Mouse (Mus musculus) hindbrain, embryonic 11.5 days (tissue): ENCODE data around the gene Ndufa10. TPM values are rescaled to one million over a fixed set of nuclear protein-coding genes. Genes with fewer than 3 reads are reported as not detected.

Experiments
- ATAC-seq: fragments of 200-750 bp; cut with Nextera tagmentation; 2 replicates; pipeline ENCODE4 v1.8.0; 2017; ENCODE audit warnings: mild to moderate bottlenecking, moderate TSS enrichment, moderate library complexity; ENCODE audit not compliant: low FRiP score
- DNase-seq: peaks from one replicate; pipeline ENCODE4 v3.0.0-alpha.2; 2015; ENCODE audit warnings: low spot score
- H3K27ac ChIP-seq: fragments of 300-500 bp; sonication (generic); 2 replicates; pipeline ENCODE4 v1.5.1; 2014; ENCODE audit warnings: mild to moderate bottlenecking, low read depth, low read length
- H3K27me3 ChIP-seq: fragments of 300-500 bp; sonication (generic); 2 replicates; pipeline ENCODE4 v1.6.1; 2014; ENCODE audit warnings: mild to moderate bottlenecking, low read length, moderate library complexity, mixed read lengths; ENCODE audit not compliant: control insufficient read depth, insufficient read depth
- H3K36me3 ChIP-seq: fragments of 300-500 bp; sonication (generic); 2 replicates; pipeline ENCODE4 v1.6.1; 2014; ENCODE audit warnings: mild to moderate bottlenecking, low read length, moderate library complexity, mixed read lengths; ENCODE audit not compliant: control insufficient read depth, insufficient read depth
- H3K4me1 ChIP-seq: fragments of 300-500 bp; sonication (generic); replicated peaks from 2 replicates; pipeline ENCODE4 v1.6.1; 2014; ENCODE audit warnings: low read length, mixed read lengths; ENCODE audit not compliant: control insufficient read depth, insufficient read depth
- H3K4me2 ChIP-seq: fragments of 300-500 bp; sonication (generic); replicated peaks from 2 replicates; pipeline ENCODE4 v1.6.1; 2014; ENCODE audit warnings: mild to moderate bottlenecking, low read depth, low read length
- H3K4me3 ChIP-seq: fragments of 300-500 bp; sonication (generic); 2 replicates; pipeline ENCODE4 v1.5.1; 2014; ENCODE audit warnings: low read depth, low read length
- H3K9ac ChIP-seq: fragments of 300-500 bp; sonication (generic); 2 replicates; pipeline ENCODE4 v1.6.1; 2014; ENCODE audit warnings: low read depth, low read length
- H3K9me3 ChIP-seq: fragments of 300-500 bp; sonication (generic); 2 replicates; pipeline ENCODE4 v1.6.1; 2016; ENCODE audit warnings: low read length; ENCODE audit not compliant: control insufficient read depth
- WGBS: fragments of 180-500 bp; shearing (Covaris S2); extraction: QIAGEN DNeasy Blood & Tissue Kit; methylation state at CpG from one replicate; pipeline ENCODE4 v1.1.7; 2014; 5-methylcytosine and 5-hydroxymethylcytosine counted together
- polyA plus RNA-seq: library from polyadenylated mRNA; unstranded; fragments of >200 nt; fragmentation: Nextera tagmentation; extraction: Ambion mirVana; gene quantifications from 2 replicates; pipeline ENCODE4 v1.2.1, GENCODE M21; 2014

Ndufa10 gene
- polyA plus RNA-seq, 1 experiment from 2014 or later, result 287 TPM

DNA sequence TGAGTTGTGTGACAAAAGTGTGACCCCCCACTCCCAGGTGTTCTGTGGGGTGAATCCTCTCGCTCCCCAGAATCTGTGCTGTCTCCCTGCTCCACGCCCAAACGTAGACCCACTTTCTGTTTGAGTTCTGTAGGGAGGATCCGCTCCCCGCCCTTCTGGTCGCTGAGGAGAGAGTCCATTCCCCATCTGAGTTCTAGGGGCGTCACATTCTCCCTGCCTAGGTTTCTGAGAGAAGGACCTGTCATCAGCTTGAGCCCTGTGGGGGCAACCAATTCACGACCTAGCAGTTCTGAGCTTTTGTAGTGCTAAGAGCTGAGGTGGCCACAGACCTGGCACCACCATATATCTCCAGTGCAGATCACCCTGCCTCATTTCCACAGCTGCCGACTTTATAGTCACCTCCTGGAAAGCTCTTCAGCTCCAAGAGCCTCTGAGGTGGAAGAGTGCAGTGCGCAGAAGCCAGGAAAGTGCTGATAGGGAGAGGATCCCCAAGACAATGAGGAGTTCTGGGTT, 462 bp upstream of the Ndufa10 start:
- no peaks in the 10 kb centered on the region for H3K27me3 ChIP-seq
- 0 out of 2 replicates have a peak, but pooled peaks cover 2% of the 10 kb centered on the region for H3K4me1 ChIP-seq
- DNase-seq, result no peak
- H3K9me3 ChIP-seq, result no peaks in the 10 kb centered on the region
- ATAC-seq, result no peak; the same call in none of the 2 replicates
- peak overlapping the region; percentile 64 for H3K9ac ChIP-seq
- H3K36me3 ChIP-seq, result 0 out of 2 replicates have a peak, but pooled peaks cover 4% of the 10 kb centered on the region
- 5% methylated on average over 10 of the region's 10 CpGs for WGBS
- peak overlapping the region; percentile 85 for H3K4me2 ChIP-seq
- peak overlapping the region; percentile 92 for H3K4me3 ChIP-seq
- H3K27ac ChIP-seq, result no peak overlapping the region

DNA sequence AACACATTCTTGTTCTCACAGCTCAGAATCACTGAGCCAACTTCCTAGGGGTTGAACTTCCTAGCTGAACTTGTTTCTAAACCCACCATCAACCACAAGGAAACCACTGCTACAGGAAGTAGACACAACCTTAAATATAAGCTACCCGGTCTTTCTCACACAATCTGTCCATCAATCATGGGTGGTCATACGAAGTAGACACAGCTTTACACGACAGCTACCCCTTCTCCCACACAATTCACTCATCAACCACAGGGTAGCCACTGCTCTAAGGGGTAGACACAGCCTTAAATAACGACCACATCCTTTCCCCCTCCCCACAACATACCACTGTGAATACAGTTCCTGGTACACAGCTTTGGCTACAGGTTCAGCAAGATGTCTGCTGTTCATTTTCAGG, 4.8 kb downstream of the Ndufa10 start:
- Histone ChIP-seq H3K9me3 (no peaks in the 10 kb centered on the region), H3K27me3 (no peaks in the 10 kb centered on the region), H3K4me1 (no peaks in the 10 kb centered on the region), H3K4me2 (no peak overlapping the region), H3K27ac (no peak overlapping the region), H3K36me3 (peaks cover 10% of the 10 kb centered on the region; the same call in 1 of the 2 replicates), H3K4me3 (no peak overlapping the region), H3K9ac (no peak overlapping the region)
- ATAC-seq (no peak), DNase-seq (no peak)
- WGBS, result 92% methylated on average over 4 of the region's 4 CpGs

DNA sequence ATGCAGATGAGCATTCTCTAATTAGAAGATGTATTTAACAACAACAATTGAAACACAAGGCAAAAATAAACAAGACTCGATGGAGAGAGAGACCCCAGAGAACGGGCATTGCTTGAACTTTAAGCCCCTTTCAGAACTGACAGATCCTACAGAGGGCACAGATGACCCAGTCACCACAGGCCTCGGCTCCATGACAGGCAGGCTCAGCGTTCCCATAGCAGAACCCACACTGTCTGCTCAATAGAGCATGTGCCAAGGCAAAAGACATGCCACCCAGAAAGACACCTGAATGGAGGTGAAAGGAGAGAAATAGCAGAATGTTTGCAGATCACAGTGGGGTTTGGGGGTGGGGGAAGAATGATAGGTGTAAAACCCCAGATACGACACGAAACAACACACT, 15.2 kb downstream of the Ndufa10 start:
- no peak for DNase-seq
- H3K4me3 ChIP-seq, result no peak overlapping the region
- no peaks in the 10 kb centered on the region for H3K4me1 ChIP-seq
- H3K36me3 ChIP-seq, result peaks cover 11% of the 10 kb centered on the region
- ATAC-seq, result no peak
- no peaks in the 10 kb centered on the region for H3K9me3 ChIP-seq
- 94% methylated on average over 6 of the region's 6 CpGs for WGBS
- no peaks in the 10 kb centered on the region for H3K27me3 ChIP-seq
- H3K4me2 ChIP-seq, result no peak overlapping the region
- H3K27ac ChIP-seq, result no peak overlapping the region
- no peak overlapping the region for H3K9ac ChIP-seq

DNA sequence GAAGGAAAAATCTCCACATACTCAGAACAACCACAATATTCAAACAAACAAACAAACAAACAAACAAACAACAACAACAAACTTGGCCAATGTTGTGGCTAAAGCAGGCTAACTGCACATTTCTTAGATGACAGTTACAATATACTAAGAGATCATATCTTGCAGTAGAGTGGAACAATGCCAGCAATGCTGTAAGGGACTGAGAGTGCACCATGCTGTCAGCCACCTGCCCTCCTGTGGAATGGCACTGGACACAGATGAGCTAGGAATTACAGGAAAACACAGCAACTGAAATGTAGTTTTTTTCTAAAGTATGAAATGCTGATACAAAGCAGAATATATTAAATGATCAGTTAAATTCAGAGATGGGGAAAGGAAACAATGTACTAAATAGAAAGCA, 15.9 kb downstream of the Ndufa10 start:
- Histone ChIP-seq H3K27ac (no peak overlapping the region), H3K4me1 (no peaks in the 10 kb centered on the region), H3K9ac (no peak overlapping the region), H3K9me3 (no peaks in the 10 kb centered on the region), H3K27me3 (no peaks in the 10 kb centered on the region), H3K36me3 (peaks cover 11% of the 10 kb centered on the region), H3K4me2 (no peak overlapping the region), H3K4me3 (no peak overlapping the region)
- DNase-seq (no peak), ATAC-seq (no peak)

DNA sequence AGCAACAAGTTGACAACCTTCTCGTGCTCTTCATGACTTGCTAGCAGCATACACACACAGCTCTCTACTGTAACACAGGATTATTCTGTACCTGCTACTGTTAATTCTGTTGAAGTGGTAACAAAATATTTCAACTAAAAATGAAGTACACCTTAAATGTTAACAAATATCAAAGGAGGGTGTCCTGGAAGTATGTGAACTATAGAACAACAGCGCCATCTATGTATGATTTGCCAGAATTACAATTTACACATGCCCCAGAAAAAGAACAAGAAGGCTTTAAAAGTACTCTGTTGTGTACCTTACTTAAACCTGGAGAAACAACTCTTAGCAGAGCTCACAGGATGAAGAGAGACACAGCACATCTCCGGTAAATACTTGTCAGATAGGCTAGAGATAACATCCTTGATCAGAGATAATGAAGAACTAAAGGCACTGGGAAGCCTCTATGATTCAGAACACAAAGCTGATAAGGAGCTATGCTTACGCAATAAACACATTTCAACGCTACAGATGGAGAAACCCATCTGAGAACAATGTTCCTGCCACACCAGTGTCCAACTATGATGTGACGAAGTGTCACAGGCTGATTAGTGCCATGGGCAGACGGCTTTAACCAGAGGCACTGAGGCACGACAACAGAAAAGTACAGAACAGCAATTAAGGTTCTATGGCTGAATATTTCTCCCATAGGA, 19.8 kb downstream of the Ndufa10 start:
- no peaks in the 10 kb centered on the region for H3K4me1 ChIP-seq
- ATAC-seq, result no peak
- no peaks in the 10 kb centered on the region for H3K27me3 ChIP-seq
- H3K36me3 ChIP-seq, result peaks cover 14% of the 10 kb centered on the region
- WGBS, result 79% methylated on average over 8 of the region's 8 CpGs
- peak; percentile 46 for DNase-seq
- H3K9me3 ChIP-seq, result no peaks in the 10 kb centered on the region
- no peak overlapping the region for H3K9ac ChIP-seq
- no peak overlapping the region for H3K27ac ChIP-seq
- H3K4me2 ChIP-seq, result no peak overlapping the region
- no peak overlapping the region for H3K4me3 ChIP-seq

DNA sequence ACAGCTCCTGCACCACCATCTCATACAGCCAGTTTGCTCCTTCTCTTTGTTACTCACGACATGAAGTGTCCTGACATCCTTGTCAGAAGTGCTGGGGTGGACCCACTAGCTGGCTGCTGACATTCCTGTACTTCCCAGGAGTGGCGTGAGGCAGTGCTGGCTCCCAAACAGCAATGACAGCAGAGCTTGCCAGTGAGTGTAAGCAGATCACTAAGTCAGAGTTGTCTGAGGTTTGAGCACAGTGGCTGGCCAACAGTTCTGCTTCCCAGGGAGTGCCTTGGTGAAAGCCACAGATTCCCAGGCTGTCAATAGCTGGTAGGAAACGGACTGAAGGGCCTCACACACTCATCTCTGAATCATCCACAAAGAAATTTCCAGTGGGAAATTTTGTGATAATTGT, 25.4 kb downstream of the Ndufa10 start:
- WGBS, result 87% methylated on average over 3 of the region's 3 CpGs
- no peaks in the 10 kb centered on the region for H3K9me3 ChIP-seq
- DNase-seq, result no peak
- H3K4me1 ChIP-seq, result no peaks in the 10 kb centered on the region
- H3K27me3 ChIP-seq, result no peaks in the 10 kb centered on the region
- no peak overlapping the region for H3K9ac ChIP-seq
- H3K4me2 ChIP-seq, result no peak overlapping the region
- 0 out of 2 replicates have a peak, but pooled peaks cover 12% of the 10 kb centered on the region for H3K36me3 ChIP-seq
- no peak overlapping the region for H3K4me3 ChIP-seq
- no peak for ATAC-seq
- H3K27ac ChIP-seq, result no peak overlapping the region

DNA sequence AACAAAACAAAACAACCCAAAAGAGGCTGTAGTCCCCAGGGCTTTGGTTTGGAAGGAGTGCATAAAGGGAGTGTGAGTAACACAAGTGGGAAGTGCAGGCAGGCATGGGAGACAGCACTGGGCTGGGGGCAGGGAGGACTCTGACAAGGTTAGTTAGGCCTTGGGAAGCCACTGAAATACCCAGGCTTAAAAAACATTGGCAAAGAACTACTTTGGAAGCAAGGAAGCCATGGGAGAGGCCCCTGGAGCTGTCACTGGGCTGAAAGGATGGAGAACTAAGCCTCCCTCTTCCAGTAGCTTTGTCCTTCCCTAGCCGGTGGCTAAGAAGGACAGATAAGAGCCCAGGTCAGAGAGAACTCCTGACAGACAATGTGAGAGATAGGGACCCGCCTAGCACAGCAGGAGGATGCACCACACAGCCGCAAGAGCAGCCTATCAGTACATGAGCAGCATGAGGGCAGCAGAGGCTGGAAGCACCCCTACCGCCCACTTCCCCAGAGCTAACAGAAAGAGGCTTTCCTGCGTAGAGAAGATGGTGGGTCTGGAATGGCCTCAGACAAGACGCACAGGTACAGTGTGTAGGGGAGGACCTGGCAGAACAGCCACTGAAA, 32.1 kb downstream of the Ndufa10 start:
- Histone ChIP-seq H3K4me1 (no peaks in the 10 kb centered on the region), H3K4me3 (no peak overlapping the region), H3K27ac (no peak overlapping the region), H3K9me3 (no peaks in the 10 kb centered on the region), H3K27me3 (no peaks in the 10 kb centered on the region), H3K36me3 (peaks cover 3% of the 10 kb centered on the region; the same call in 1 of the 2 replicates), H3K9ac (no peak overlapping the region), H3K4me2 (no peak overlapping the region)
- 74% methylated on average over 6 of the region's 6 CpGs for WGBS
- ATAC-seq (no peak), DNase-seq (no peak)

DNA sequence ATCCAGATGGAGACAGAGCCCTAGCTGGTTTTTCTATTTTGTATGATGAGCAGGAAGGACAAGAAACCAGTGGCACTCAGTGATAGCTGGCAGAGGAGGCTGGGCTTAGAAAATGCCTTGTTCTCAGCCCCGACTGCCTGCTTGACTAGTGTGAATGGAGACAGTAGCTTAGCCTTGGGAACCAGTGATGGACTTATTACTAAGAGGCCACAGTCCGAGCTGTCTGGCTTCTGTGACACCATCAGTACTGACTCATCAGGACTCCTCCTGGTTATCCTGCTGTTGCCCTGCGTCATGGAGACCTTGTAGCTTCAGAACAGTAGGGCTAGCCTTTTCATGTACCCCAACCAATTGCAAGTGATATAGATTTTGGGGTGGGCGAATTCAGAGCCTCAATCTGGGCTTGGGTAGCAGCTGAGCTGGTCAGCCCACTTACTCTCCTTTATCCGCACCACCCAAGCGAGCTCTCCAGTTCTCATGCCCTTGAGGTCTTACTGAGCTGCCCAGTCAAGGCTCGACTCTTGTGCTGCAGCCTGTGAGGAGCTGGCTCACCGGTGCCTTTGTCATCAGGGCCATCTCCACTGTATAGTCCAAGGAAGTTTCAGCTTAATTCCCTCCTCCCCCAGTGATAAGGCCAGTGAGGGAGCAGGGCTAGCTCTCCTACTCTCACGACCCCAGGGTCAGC, 33.5 kb downstream of the Ndufa10 start:
- no peaks in the 10 kb centered on the region for H3K4me1 ChIP-seq
- H3K27me3 ChIP-seq, result no peaks in the 10 kb centered on the region
- H3K9me3 ChIP-seq, result no peaks in the 10 kb centered on the region
- H3K4me2 ChIP-seq, result no peak overlapping the region
- ATAC-seq, result no peak
- H3K27ac ChIP-seq, result no peak overlapping the region
- no peak for DNase-seq
- 84% methylated on average over 9 of the region's 9 CpGs for WGBS
- H3K4me3 ChIP-seq, result no peak overlapping the region
- H3K9ac ChIP-seq, result no peak overlapping the region
- peaks cover 3% of the 10 kb centered on the region; the same call in 1 of the 2 replicates for H3K36me3 ChIP-seq
